Mouse (Mus musculus) retina, postnatal 7 days (tissue): ENCODE data around the gene Marveld3.

ENCODE experiments used
- DNase-seq: peaks from one replicate; pipeline ENCODE4 v3.0.0-alpha.2; 2012; ENCODE audit warnings: low read depth, low spot score

Marveld3 gene

GRCm38 (mm10) chr8:109968837-109969236, 6.8 kb upstream of the Marveld3 start:
- no peak for DNase-seq

GRCm38 (mm10) chr8:109964106-109964505, 2.1 kb upstream of the Marveld3 start:
- no peak for DNase-seq

DNA sequence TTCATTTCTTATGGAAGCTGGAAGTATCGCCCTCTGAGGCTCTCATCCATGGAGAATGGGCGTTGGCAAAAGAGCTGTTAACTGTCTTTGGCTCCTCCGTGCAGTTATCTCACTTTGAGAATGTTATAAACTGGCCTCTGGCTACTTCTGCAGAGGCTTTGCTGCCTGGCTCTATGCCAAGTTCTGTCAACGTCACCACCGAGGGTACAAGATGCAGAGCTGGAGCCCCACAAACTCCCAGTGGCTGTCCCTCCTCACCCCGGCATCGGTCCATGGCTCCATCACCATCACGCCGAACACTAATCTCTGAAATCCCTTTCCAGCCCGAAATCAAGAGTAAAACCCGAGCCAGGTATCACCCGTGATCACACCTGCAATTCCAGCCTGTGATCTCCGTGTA, 1.4 kb upstream of the Marveld3 start:
- DNase-seq: no peak

GRCm38 (mm10) chr8:109962896-109963295, 893 bp upstream of the Marveld3 start:
- no peak for DNase-seq

DNA sequence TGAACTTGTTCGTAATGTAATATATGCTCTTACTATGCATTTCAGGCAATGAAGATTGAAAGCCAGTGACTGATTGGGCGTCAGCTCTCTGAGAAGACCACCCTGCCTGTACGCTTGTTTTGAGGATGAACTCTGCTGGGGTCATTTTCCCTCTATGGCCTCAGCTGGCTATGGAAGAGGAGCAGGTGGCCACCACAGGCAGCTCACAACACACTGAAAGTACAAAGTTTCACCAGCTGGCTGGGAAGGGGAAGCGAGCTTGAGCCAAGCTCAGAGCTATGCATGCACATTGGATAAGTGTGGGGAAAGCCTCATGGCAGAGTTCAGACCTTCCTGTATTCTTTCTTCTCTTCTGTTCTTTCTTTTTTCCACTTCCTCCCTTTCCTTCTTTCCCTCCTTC, 2.9 kb downstream of the Marveld3 start:
- no peak for DNase-seq

GRCm38 (mm10) chr8:109958036-109958655, 3.9 kb downstream of the Marveld3 start:
- DNase-seq: no peak

GRCm38 (mm10) chr8:109957167-109958028, 4.6 kb downstream of the Marveld3 start:
- no peak for DNase-seq

- no peak for DNase-seq
Observed at GRCm38 (mm10) chr8:109954486-109954948, 7.5 kb downstream of the Marveld3 start.

GRCm38 (mm10) chr8:109952171-109952570, 9.8 kb downstream of the Marveld3 start:
- DNase-seq: no peak

GRCm38 (mm10) chr8:109948285-109948564, 13.8 kb downstream of the Marveld3 start:
- DNase-seq: no peak

DNA sequence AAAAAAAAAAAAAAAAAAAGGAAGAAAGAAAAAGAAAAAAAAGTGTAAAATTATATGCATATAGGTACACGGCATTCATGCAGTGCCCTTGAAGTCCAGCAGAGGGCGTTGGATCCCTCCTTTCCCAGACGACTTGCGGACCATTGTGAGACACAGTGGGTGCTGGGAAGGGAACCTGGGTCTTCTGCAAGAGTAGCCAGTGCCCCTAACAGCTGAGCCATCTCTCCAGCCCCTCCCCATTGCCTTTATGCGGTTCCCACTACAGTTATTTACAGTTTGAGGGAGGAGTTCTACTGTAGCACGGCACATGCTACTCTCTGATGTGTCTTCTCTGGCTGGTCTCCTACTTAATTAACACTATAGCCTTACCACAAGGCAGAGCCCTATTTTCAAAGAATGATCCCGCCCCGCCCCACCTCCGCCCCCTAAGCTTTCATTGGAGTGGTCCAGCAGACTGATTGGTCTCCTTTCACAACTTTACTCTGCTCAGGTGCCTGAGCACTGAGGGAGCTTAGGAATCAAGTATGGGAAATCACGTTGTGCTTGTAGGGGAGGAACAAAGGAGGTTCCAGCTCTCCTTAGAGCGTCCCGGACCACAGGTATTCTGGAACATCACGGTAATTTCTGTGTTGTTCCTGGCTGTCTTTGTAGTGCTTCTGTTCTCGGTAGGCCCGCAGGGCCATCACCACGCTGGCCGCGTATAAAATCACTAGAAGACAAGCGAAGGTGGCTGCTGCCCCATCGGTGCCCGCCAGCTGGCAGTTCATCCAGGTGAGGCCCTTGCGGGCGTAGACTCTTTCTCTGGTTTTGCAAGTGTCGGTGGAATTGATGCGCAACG, 14.3 kb downstream of the Marveld3 start:
- DNase-seq: no peak

DNA sequence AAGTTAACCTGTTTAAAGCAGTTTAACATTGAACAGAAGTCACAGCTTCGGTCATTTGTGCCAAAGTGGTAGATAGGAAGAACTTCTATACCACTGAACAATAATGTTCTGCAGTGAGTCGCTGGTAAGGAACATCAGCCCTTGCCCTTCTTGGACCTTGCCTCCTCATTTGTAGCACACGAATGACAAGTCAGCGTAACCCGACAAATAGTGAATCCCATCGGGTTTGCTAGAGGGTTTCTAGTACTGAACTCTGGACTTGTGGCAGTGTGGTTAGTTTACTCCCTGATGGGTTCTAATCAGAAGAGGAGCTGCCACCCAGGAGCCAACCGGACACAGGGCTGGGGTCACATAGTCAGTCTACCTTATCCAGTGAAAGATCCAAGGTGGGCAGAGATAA, 15.7 kb downstream of the Marveld3 start:
- no peak for DNase-seq

GRCm38 (mm10) chr8:109945694-109946093, 16.3 kb downstream of the Marveld3 start:
- no peak for DNase-seq

DNA sequence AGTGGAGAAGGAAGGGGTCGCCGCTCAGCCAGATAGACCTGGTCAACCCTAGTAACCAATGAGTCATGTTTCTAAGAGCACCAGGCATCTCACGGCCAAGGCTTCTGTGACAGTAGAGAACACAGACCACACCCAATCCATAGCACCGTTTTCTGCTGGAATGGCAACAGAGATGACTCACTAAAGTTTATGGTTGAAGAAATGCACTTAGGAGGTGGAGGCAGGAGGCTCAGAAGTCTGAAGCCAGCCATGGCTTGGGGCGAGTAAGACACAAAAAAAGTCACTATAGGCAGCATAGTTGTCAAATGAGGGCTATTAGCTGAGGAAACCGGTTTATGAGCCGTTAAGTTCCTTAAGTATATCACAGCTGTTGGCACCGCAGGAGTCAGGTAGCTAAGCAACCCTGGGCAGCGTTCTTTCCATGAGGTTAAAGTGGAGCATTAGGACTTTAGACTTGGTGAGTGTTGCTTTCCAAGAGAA, 16.8 kb downstream of the Marveld3 start:
- DNase-seq: no peak

- no peak for DNase-seq
Observed at GRCm38 (mm10) chr8:109941606-109942360, 20.2 kb downstream of the Marveld3 start.

GRCm38 (mm10) chr8:109920406-109921390, 41.3 kb downstream of the Marveld3 start:
- DNase-seq: no peak

DNA sequence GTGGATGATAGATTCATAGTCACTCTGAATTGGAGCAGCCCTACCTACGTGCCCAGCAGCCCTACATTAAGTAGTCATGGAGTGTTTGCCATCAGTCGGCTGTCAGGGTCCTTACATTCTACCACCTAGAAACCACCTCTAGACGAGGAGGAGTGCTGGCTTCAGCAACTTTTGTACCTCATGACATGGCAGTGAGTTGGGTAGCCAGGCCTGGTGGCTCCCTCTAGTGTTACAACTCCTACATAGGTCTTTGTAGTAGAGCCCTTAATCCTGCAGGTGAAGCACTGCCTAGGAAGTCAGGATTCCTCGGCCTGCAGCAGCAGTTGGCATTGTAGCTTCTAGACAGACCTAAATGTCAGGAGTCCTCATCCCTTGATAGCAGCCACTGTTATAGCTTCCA, 44.7 kb downstream of the Marveld3 start:
- peak; percentile 43 for DNase-seq

- no peak for DNase-seq
Observed at GRCm38 (mm10) chr8:109907376-109907775, 54.6 kb downstream of the Marveld3 start.

- DNase-seq: no peak
Observed at GRCm38 (mm10) chr8:109906907-109907306, 55.1 kb downstream of the Marveld3 start.
